Mouse (Mus musculus) heart, postnatal 14 days (tissue): ENCODE measurements around the gene Plce1. TPM values are rescaled to one million over a fixed set of nuclear protein-coding genes. Genes with fewer than 3 reads are reported as not detected.

Experiments
- DNase-seq, 2 experiments: peaks; one replicate each; pipeline ENCODE4 v3.0.0; 2021 to 2022
- intact Hi-C: fragments of 180-260 bp; cut with DNase I; formaldehyde crosslinking; loops from one replicate; pipeline ENCODE4 v1.15.1; 2025
- total RNA-seq, 2 experiments: library from RNA; stranded (reverse); gene quantifications; 2 replicates each; pipeline ENCODE4 v1.2.3; 2021

Plce1 gene
- total RNA-seq, 2 experiments from 2014 or later, result 23.8 to 26.2 TPM

DNA sequence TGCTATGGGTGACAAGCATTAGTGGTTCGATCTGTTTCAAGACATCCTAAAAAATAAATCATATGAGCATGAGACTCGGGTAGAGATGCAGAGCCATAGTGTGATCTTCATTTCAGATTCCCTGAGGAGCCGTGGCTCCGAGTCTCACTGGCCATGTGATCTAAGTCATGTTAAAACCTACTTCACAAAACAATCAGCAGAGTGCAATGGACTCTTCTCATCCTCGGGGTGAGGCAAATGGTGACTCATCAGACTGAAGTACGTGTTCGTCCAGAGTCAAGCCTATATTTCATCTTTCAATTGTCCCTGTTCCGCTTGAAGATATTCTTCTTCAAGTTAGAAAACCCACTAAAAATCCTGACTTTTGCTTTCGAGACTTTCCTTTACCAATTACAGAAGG, 302.6 kb downstream of the Plce1 start:
- no peak for DNase-seq
- intact Hi-C loops, result no loop called here

DNA sequence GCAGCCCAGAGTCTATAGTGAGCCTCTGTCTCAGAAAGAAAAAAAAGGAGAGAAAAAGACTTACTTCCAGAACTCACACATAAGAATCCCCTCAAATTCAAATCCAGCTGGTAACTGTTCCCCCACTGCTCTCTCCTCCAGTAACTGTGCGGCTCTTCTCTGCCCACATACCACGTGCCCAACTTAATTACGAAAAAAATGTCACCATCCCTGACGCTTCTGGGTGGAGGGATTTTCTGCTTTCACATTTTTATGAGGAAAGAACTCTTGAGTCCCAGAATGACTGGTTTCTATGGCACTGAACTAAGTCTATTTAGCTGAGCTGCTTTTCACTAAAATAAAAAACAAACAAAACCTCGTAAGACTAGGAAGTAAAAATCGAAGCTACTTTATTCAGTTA, 306.8 kb downstream of the Plce1 start:
- intact Hi-C loops, result no loop called here
- DNase-seq, result no peak

DNA sequence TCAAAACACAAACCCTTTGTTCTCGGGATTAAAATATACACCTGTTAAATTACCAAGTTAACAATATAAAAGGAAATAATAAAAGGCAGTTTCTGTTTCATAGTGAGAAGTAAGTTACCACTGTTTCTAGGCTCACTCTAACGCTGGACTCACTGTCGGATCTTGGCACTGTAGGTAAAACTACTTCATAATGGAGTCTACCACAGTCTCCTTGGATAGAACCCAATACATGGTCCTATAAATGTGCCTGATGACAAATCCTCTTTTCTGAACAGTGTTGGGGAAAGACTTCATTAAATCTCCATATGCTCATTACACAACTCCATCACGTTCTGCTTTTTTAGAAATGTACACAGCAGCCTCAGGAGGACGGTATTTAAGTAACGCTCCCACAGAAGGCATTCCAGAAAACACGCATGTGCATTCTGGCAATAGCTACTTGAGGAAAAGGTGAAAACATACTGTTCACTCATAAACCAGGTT, 312.7 kb downstream of the Plce1 start:
- intact Hi-C loops, result no loop called here
- DNase-seq, result no peak

DNA sequence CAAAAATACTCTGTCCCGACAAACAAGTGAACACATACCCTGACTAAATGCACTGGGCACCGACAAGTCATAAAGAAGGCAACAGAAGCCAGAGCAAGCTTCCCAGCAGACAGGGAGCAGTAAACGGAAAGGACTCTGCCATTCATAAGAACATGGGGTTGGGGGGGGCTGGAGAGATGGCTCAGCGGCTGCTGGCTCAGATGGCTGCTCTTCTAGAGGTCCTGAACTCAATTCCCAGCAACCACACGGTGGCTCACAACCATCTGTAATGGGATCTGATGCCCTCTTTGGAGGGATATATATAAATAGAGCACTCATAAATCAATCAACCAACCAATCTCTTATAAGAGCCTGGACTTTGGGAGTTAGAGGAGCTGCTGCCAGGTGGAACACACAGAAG, 315.6 kb downstream of the Plce1 start:
- DNase-seq, result no peak
- intact Hi-C loops, result no loop called here

DNA sequence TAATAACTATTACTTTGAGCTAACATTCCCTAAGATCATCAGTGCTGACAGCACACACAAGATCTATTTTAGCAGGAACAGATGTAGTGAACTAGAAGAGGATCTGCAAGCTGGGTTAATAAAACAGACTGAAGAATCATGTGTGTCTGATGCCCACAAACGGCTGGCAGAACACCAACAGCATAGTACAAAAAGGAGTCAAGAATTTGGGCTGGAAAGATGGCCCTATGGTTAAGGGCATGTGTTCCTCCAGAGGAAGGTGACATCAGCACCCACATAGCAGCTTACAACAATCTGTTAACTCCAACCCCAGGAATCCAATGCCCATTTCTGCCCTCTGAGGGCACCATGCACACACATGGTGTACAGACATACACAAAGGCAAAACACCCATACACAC, 317.4 kb downstream of the Plce1 start:
- intact Hi-C loops, result no loop called here

DNA sequence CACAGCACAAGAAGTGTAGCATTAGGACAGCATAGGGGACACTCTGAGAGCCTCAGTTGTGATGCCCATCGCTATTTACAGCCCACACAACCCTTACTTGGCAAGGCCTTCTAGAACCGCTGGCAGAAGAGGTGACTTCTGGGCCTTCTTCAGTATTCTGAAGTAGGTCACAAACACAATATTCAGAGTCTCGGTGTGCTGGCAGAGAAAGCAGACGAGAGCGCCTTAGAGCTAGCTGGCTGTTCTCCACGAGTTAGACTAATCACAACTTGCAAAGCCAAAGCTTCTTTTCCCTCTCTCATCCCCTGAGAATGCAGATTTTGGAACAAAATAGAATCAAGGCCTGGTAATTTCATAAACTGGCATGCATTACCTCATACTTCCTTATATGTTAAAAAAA, 317.9 kb downstream of the Plce1 start:
- DNase-seq, result peak; percentile 6 to 25
- intact Hi-C loops, result no loop called here

More for the DNA sequence above, 317.4 kb downstream of the Plce1 start:
- no peak for DNase-seq

DNA sequence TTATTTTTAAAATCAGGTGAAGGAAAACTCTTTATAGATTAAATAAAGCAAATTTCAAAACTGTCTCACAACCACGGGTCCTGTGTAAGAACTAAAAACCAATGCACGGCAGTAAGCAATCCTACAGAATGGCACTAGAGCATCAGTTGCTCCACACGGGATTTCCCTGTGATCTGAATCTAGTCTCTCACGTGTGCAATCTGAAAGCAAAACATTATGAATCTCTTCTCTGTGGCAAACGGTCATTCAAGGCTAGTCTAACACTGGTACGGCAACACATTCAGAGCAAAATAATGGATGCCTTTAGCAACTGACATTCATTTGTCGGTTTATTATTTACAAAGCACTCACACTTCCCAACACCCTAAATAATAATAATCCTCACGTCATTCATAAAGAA, 337.3 kb downstream of the Plce1 start:
- no peak for DNase-seq

DNA sequence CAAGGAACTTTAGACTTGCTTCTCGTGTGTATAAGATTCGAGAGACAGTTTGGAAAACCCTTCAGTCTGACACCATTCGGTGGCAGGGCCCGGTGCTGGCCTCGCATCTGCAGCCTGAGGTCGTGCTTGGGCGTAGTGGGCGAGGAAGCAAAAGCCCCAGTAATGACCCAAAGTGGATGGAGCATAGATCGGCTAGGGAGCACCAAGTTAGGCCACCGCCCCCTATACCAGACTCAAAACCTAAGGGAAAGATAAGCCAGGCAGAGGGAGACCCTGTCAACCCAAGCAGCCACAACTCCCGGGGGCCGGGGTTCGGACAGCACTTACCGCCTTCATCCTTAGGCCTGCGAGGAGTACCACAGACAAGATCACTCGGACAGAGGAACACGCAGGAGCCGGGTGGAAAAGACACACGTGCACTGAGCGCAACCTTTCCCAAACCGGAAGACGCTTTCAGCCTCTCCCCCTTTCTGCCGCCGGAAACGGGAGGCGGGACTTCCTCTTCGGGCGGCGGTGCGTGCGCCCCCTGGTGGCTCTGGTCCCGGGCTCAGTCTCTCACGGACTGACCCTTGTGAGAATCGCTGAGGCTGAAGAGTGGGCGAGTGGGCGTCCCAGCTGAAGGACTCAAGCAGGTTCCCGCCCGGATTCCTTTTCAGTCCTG, 338.0 kb downstream of the Plce1 start, which contains the start of gene Noc3l:
Gene Noc3l, minus strand, starts transcription at position 472 of the 661 bp plus-strand sequence.
- intact Hi-C loops, result loop anchor here (2.0 to 5.0 kb wide), 2 partner anchors 16 to 83 kb away; no protein-coding TSS in a partner anchor

More for the DNA sequence above, 337.3 kb downstream of the Plce1 start:
- intact Hi-C loops, result loop anchor here (2.0 to 5.0 kb wide), 2 partner anchors 17 to 84 kb away; no protein-coding TSS in a partner anchor

DNA sequence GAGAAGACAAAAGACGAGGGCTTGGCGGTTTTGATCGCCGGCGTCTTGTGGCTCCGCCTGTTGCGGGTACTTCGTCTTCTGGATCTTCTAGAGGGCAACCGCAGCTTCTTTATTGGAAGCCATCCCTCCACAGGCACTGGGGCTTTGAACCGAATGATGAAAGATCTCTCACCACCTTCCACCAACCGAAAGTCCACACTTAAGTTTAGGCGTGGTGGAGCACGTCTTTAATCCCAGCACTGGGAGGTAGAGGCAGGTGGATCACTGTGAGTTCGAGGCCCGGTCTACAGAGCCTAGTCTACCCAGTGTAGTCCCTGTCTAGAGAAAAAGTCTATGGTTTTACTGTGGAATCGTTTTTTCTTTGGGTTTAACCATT, 338.5 kb downstream of the Plce1 start:
- intact Hi-C loops, result loop anchor here (2.0 to 5.0 kb wide), 2 partner anchors 15 to 83 kb away; no protein-coding TSS in a partner anchor

More for the DNA sequence above, 338.0 kb downstream of the Plce1 start, which contains the start of gene Noc3l:
- peak; percentile 96 to 98 for DNase-seq

DNA sequence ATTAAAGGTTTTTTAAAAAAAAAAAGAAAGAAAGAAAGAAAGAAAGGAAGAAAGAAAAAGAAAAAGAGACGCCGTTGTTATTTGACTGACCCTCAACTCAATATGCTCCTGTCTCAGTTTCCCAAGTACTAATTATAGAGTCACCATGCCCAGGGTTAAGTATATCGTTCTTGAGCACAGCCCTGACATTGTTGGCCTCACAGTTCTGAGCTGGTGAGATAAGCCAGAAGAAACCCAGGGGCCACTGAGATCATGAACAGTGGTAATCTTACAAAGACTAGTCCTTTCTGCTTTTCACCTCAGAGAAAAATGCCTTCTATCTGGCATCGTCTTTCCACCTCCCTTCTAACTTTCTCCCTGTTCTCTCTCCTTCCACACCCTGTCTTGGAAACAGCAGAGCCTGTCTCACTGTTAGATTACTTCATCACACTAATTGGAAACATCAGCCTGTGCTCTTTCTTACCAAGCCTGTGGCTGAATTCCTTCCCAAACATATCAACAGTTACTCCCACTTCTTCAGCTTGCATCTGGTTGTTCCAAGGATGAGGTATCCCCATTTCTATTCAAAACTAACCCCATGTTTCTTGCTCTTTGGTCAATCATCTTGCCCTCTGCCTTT, 339.4 kb downstream of the Plce1 start:
- DNase-seq, result no peak
- intact Hi-C loops, result no loop called here

More for the DNA sequence above, 338.5 kb downstream of the Plce1 start:
- DNase-seq, result no peak

DNA sequence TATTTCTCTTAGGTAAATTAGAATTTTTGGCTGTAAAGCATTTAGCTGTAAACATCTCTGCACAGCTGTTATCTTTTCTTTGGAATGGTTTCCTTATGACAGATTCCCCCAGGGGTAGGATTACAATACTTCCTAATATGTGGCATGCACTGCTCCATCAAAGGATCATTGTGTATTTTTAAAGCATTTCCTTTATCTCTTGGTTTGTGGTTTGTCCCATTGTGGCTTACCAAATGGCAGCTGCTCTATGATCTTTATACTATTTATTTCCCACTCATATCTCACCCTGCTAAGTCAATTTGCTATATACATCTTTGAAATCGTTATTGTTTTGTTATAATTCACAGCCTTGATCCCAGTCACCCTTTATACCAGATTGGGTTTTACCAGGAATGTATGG, 352.3 kb downstream of the Plce1 start:
- DNase-seq, result no peak
- intact Hi-C loops, result no loop called here

Other genes with a start within 250 kb of the Plce1 start
- gene Lgi1, start 216.6 kb upstream of the Plce1 start, total RNA-seq, result 1 to 10 TPM; 1.6 to 1.8 TPM
- gene Slc35g1, start 85.1 kb upstream of the Plce1 start, total RNA-seq, result 1 to 10 TPM; 1.4 to 1.6 TPM